Mouse (Mus musculus): ENCODE results near the gene Krtap4-6.
"Not testable (repeated sequence)": the region's sequence is repeated elsewhere in the genome, so short reads cannot be mapped to it uniquely, and the experiment has no call there.

The Krtap4-6 gene

GRCm38 (mm10) chr11:99665860-99666259 lies at the start of gene Krtap4-6:
Krtap4-6 (minus strand) TSS chr11:99665960.
- H3K27me3 ChIP-seq (ENCODE audit: control insufficient read depth, insufficient read depth, low read length, poor library complexity, severe bottlenecking) = no peaks in the 10 kb centered on the region
- H3K36me3 ChIP-seq (ENCODE audit: control insufficient read depth, insufficient read depth, low read length, poor library complexity, severe bottlenecking) = no peaks in the 10 kb centered on the region
- DNase-seq (ENCODE audit: low read depth, low spot score) = no peak

- Histone ChIP-seq H3K27me3 (ENCODE audit: control insufficient read depth, insufficient read depth, low read length, poor library complexity, severe bottlenecking) (no peaks in the 10 kb centered on the region), H3K36me3 (ENCODE audit: control insufficient read depth, insufficient read depth, low read length, poor library complexity, severe bottlenecking) (no peaks in the 10 kb centered on the region)
- DNase-seq (ENCODE audit: low read depth, low spot score) = no peak
These were observed 24.7 kb upstream of the Krtap4-6 start, which contains the start of gene Gm14190 for GRCm38 (mm10) chr11:99690463-99690862. Gm14190 (minus strand) TSS chr11:99690740.

GRCm38 (mm10) chr11:99685235-99685634 lies 19.5 kb upstream of the Krtap4-6 start:
- not testable (repeated sequence) for H3K27me3 ChIP-seq (ENCODE audit: control insufficient read depth, insufficient read depth, low read length, poor library complexity, severe bottlenecking); H3K36me3 ChIP-seq (ENCODE audit: control insufficient read depth, insufficient read depth, low read length, poor library complexity, severe bottlenecking); DNase-seq (ENCODE audit: low read depth, low spot score)

GRCm38 (mm10) chr11:99683481-99683880 lies 17.7 kb upstream of the Krtap4-6 start:
- H3K36me3 ChIP-seq (ENCODE audit: control insufficient read depth, insufficient read depth, low read length, poor library complexity, severe bottlenecking) = no peaks in the 10 kb centered on the region
- no peaks in the 10 kb centered on the region for H3K27me3 ChIP-seq (ENCODE audit: control insufficient read depth, insufficient read depth, low read length, poor library complexity, severe bottlenecking)
- DNase-seq (ENCODE audit: low read depth, low spot score) = no peak

GRCm38 (mm10) chr11:99662802-99663201 lies 3.0 kb downstream of the Krtap4-6 start:
- Histone ChIP-seq H3K27me3 (ENCODE audit: control insufficient read depth, insufficient read depth, low read length, poor library complexity, severe bottlenecking) (no peaks in the 10 kb centered on the region), H3K36me3 (ENCODE audit: control insufficient read depth, insufficient read depth, low read length, poor library complexity, severe bottlenecking) (no peaks in the 10 kb centered on the region)
- no peak for DNase-seq (ENCODE audit: low read depth, low spot score)

- Histone ChIP-seq H3K36me3 (ENCODE audit: control insufficient read depth, insufficient read depth, low read length, poor library complexity, severe bottlenecking) (no peaks in the 10 kb centered on the region), H3K27me3 (ENCODE audit: control insufficient read depth, insufficient read depth, low read length, poor library complexity, severe bottlenecking) (no peaks in the 10 kb centered on the region)
- DNase-seq (ENCODE audit: low read depth, low spot score) = no peak
These were observed 6.5 kb downstream of the Krtap4-6 start for GRCm38 (mm10) chr11:99659256-99659655.

- H3K27me3 ChIP-seq (ENCODE audit: control insufficient read depth, insufficient read depth, low read length, poor library complexity, severe bottlenecking); H3K36me3 ChIP-seq (ENCODE audit: control insufficient read depth, insufficient read depth, low read length, poor library complexity, severe bottlenecking); DNase-seq (ENCODE audit: low read depth, low spot score): not testable (repeated sequence)
These were observed 7.2 kb downstream of the Krtap4-6 start, which contains the start of gene Gm11563 for GRCm38 (mm10) chr11:99658467-99659010. Gm11563 (minus strand) TSS chr11:99658960.

- Histone ChIP-seq H3K36me3 (ENCODE audit: control insufficient read depth, insufficient read depth, low read length, poor library complexity, severe bottlenecking) (no peaks in the 10 kb centered on the region), H3K27me3 (ENCODE audit: control insufficient read depth, insufficient read depth, low read length, poor library complexity, severe bottlenecking) (no peaks in the 10 kb centered on the region)
- no peak for DNase-seq (ENCODE audit: low read depth, low spot score)
These were observed 8.7 kb downstream of the Krtap4-6 start for GRCm38 (mm10) chr11:99657051-99657450.

GRCm38 (mm10) chr11:99650136-99650535 lies 15.6 kb downstream of the Krtap4-6 start, which contains the start of gene Gm11555:
Gm11555 (minus strand) TSS chr11:99650236.
- Histone ChIP-seq H3K36me3 (ENCODE audit: control insufficient read depth, insufficient read depth, low read length, poor library complexity, severe bottlenecking) (no peaks in the 10 kb centered on the region), H3K27me3 (ENCODE audit: control insufficient read depth, insufficient read depth, low read length, poor library complexity, severe bottlenecking) (no peaks in the 10 kb centered on the region)
- DNase-seq (ENCODE audit: low read depth, low spot score) = no peak

GRCm38 (mm10) chr11:99646444-99646843 lies 19.3 kb downstream of the Krtap4-6 start:
- Histone ChIP-seq H3K36me3 (ENCODE audit: control insufficient read depth, insufficient read depth, low read length, poor library complexity, severe bottlenecking) (no peaks in the 10 kb centered on the region), H3K27me3 (ENCODE audit: control insufficient read depth, insufficient read depth, low read length, poor library complexity, severe bottlenecking) (no peaks in the 10 kb centered on the region)
- no peak for DNase-seq (ENCODE audit: low read depth, low spot score)

GRCm38 (mm10) chr11:99644351-99644750 lies 21.4 kb downstream of the Krtap4-6 start:
- Histone ChIP-seq H3K36me3 (ENCODE audit: control insufficient read depth, insufficient read depth, low read length, poor library complexity, severe bottlenecking) (no peaks in the 10 kb centered on the region), H3K27me3 (ENCODE audit: control insufficient read depth, insufficient read depth, low read length, poor library complexity, severe bottlenecking) (no peaks in the 10 kb centered on the region)
- no peak for DNase-seq (ENCODE audit: low read depth, low spot score)

- H3K27me3 ChIP-seq (ENCODE audit: control insufficient read depth, insufficient read depth, low read length, poor library complexity, severe bottlenecking); DNase-seq (ENCODE audit: low read depth, low spot score); H3K36me3 ChIP-seq (ENCODE audit: control insufficient read depth, insufficient read depth, low read length, poor library complexity, severe bottlenecking): not testable (repeated sequence)
These were observed 22.1 kb downstream of the Krtap4-6 start, which contains the start of gene Krtap4-7 for GRCm38 (mm10) chr11:99643635-99644139. Krtap4-7 (minus strand) TSS chr11:99644089.

GRCm38 (mm10) chr11:99640926-99641325 lies 24.8 kb downstream of the Krtap4-6 start:
- no peak for DNase-seq (ENCODE audit: low read depth, low spot score)
- no peaks in the 10 kb centered on the region for H3K36me3 ChIP-seq (ENCODE audit: control insufficient read depth, insufficient read depth, low read length, poor library complexity, severe bottlenecking)

GRCm38 (mm10) chr11:99637086-99637485 lies 28.7 kb downstream of the Krtap4-6 start:
- H3K36me3 ChIP-seq (ENCODE audit: control insufficient read depth, insufficient read depth, low read length, poor library complexity, severe bottlenecking) = no peaks in the 10 kb centered on the region
- DNase-seq (ENCODE audit: low read depth, low spot score) = no peak
- no peaks in the 10 kb centered on the region for H3K27me3 ChIP-seq (ENCODE audit: control insufficient read depth, insufficient read depth, low read length, poor library complexity, severe bottlenecking)

More at GRCm38 (mm10) chr11:99640926-99641325, 24.8 kb downstream of the Krtap4-6 start:
- H3K27me3 ChIP-seq (ENCODE audit: control insufficient read depth, insufficient read depth, low read length, poor library complexity, severe bottlenecking) = no peaks in the 10 kb centered on the region

GRCm38 (mm10) chr11:99634653-99635134 lies 31.1 kb downstream of the Krtap4-6 start, which contains the start of gene Krtap4-2:
Krtap4-2 (minus strand) TSS chr11:99635084.
- Histone ChIP-seq H3K36me3 (ENCODE audit: control insufficient read depth, insufficient read depth, low read length, poor library complexity, severe bottlenecking) (no peaks in the 10 kb centered on the region), H3K27me3 (ENCODE audit: control insufficient read depth, insufficient read depth, low read length, poor library complexity, severe bottlenecking) (no peaks in the 10 kb centered on the region)
- no peak for DNase-seq (ENCODE audit: low read depth, low spot score)

All from splenic B cell, adult 2 months (primary cell).